Mouse (Mus musculus) retina, postnatal 1 day (tissue): ENCODE measurements around the gene Eif2b4.

Experiments
- DNase-seq: peaks from one replicate; pipeline ENCODE4 v3.0.0-alpha.2; 2012

Gene Eif2b4

GRCm38 (mm10) chr5:31199321-31199892 is 6.2 kb upstream of the Eif2b4 start:
- no peak for DNase-seq

- DNase-seq = no peak
These were observed 5.5 kb upstream of the Eif2b4 start for GRCm38 (mm10) chr5:31198616-31199320.

- DNase-seq = no peak
These were observed 4.9 kb upstream of the Eif2b4 start for GRCm38 (mm10) chr5:31198170-31198569.

GRCm38 (mm10) chr5:31197072-31197471 is 3.8 kb upstream of the Eif2b4 start:
- DNase-seq = no peak

- no peak for DNase-seq
These were observed 3.0 kb upstream of the Eif2b4 start for GRCm38 (mm10) chr5:31196207-31196606.

- DNase-seq = no peak
These were observed 2.4 kb upstream of the Eif2b4 start for GRCm38 (mm10) chr5:31195671-31196070.

GRCm38 (mm10) chr5:31194486-31195485 is 1.6 kb upstream of the Eif2b4 start:
- no peak for DNase-seq

- DNase-seq = no peak
These were observed 526 bp upstream of the Eif2b4 start for GRCm38 (mm10) chr5:31193631-31194281.

- no peak for DNase-seq
These were observed 938 bp downstream of the Eif2b4 start for GRCm38 (mm10) chr5:31192045-31192938.

- DNase-seq = no peak
These were observed 3.0 kb downstream of the Eif2b4 start for GRCm38 (mm10) chr5:31190201-31190600.

- peak; percentile 44 for DNase-seq
These were observed 4.9 kb downstream of the Eif2b4 start for GRCm38 (mm10) chr5:31188223-31188840.

GRCm38 (mm10) chr5:31183678-31184077 is 9.6 kb downstream of the Eif2b4 start:
- no peak for DNase-seq

GRCm38 (mm10) chr5:31181183-31181770 is 12.0 kb downstream of the Eif2b4 start:
- DNase-seq = no peak

GRCm38 (mm10) chr5:31179766-31180630 is 13.2 kb downstream of the Eif2b4 start, which contains the start of the genes Gm29609 and Gtf3c2:
Gene Gm29609 (minus strand): TSS chr5:31179911.
Gene Gtf3c2 (minus strand): TSS chr5:31180144.
- DNase-seq = peak; percentile 98

- DNase-seq = no peak
These were observed 13.9 kb downstream of the Eif2b4 start for GRCm38 (mm10) chr5:31179301-31179765.

- DNase-seq = peak; percentile 16
These were observed 24.6 kb downstream of the Eif2b4 start for GRCm38 (mm10) chr5:31168630-31169029.

- no peak for DNase-seq
These were observed 28.4 kb downstream of the Eif2b4 start for GRCm38 (mm10) chr5:31164878-31165277.

GRCm38 (mm10) chr5:31162462-31162861 is 30.8 kb downstream of the Eif2b4 start:
- no peak for DNase-seq

- DNase-seq = peak; percentile 89
These were observed 39.1 kb downstream of the Eif2b4 start, which contains the start of gene Mpv17 for GRCm38 (mm10) chr5:31154152-31154553. Gene Mpv17 (minus strand): TSS chr5:31154251.
